Mouse (Mus musculus): ENCODE data around the gene Tcp11.
A peak's percentile ranks its signal among the peaks of the same experiment; 100 is the strongest.

Gene Tcp11

GRCm38 (mm10) chr17:28084964-28085363 lies 4.5 kb upstream of the Tcp11 start:
- DNase-seq (ENCODE audit: extremely low spot score, low read depth, low spot score) = peak; percentile 85

GRCm38 (mm10) chr17:28084395-28084905 lies 4.0 kb upstream of the Tcp11 start:
- DNase-seq (ENCODE audit: extremely low spot score, low read depth, low spot score) = no peak

- no peak for DNase-seq (ENCODE audit: extremely low spot score, low read depth, low spot score)
Observed at GRCm38 (mm10) chr17:28082863-28083262, 2.4 kb upstream of the Tcp11 start.

GRCm38 (mm10) chr17:28081856-28082255 lies 1.4 kb upstream of the Tcp11 start:
- no peak for DNase-seq (ENCODE audit: extremely low spot score, low read depth, low spot score)

GRCm38 (mm10) chr17:28081385-28081784 lies 946 bp upstream of the Tcp11 start:
- no peak for DNase-seq (ENCODE audit: extremely low spot score, low read depth, low spot score)

GRCm38 (mm10) chr17:28080817-28081165 lies 352 bp upstream of the Tcp11 start:
- DNase-seq (ENCODE audit: extremely low spot score, low read depth, low spot score) = no peak

GRCm38 (mm10) chr17:28079618-28080017 lies 821 bp downstream of the Tcp11 start:
- DNase-seq (ENCODE audit: extremely low spot score, low read depth, low spot score) = peak; percentile 86

- no peak for DNase-seq (ENCODE audit: extremely low spot score, low read depth, low spot score)
Observed at GRCm38 (mm10) chr17:28078028-28078427, 2.4 kb downstream of the Tcp11 start.

GRCm38 (mm10) chr17:28074486-28074885 lies 6.0 kb downstream of the Tcp11 start:
- DNase-seq (ENCODE audit: extremely low spot score, low read depth, low spot score) = no peak

GRCm38 (mm10) chr17:28072730-28073129 lies 7.7 kb downstream of the Tcp11 start:
- DNase-seq (ENCODE audit: extremely low spot score, low read depth, low spot score) = no peak

- DNase-seq (ENCODE audit: extremely low spot score, low read depth, low spot score) = no peak
Observed at GRCm38 (mm10) chr17:28070256-28070655, 10.2 kb downstream of the Tcp11 start.

- DNase-seq (ENCODE audit: extremely low spot score, low read depth, low spot score) = no peak
Observed at GRCm38 (mm10) chr17:28069446-28069845, 11.0 kb downstream of the Tcp11 start.

GRCm38 (mm10) chr17:28067303-28067702 lies 13.1 kb downstream of the Tcp11 start:
- DNase-seq (ENCODE audit: extremely low spot score, low read depth, low spot score) = no peak

GRCm38 (mm10) chr17:28063163-28063562 lies 17.3 kb downstream of the Tcp11 start:
- DNase-seq (ENCODE audit: extremely low spot score, low read depth, low spot score) = no peak

GRCm38 (mm10) chr17:28062710-28063109 lies 17.7 kb downstream of the Tcp11 start:
- no peak for DNase-seq (ENCODE audit: extremely low spot score, low read depth, low spot score)

GRCm38 (mm10) chr17:28061472-28061871 lies 19.0 kb downstream of the Tcp11 start:
- DNase-seq (ENCODE audit: extremely low spot score, low read depth, low spot score) = no peak

- DNase-seq (ENCODE audit: extremely low spot score, low read depth, low spot score) = no peak
Observed at GRCm38 (mm10) chr17:28060681-28061080, 19.8 kb downstream of the Tcp11 start.

GRCm38 (mm10) chr17:28058346-28058745 lies 22.1 kb downstream of the Tcp11 start:
- no peak for DNase-seq (ENCODE audit: extremely low spot score, low read depth, low spot score)

GRCm38 (mm10) chr17:28052293-28052863 lies 28.1 kb downstream of the Tcp11 start:
- no peak for DNase-seq (ENCODE audit: extremely low spot score, low read depth, low spot score)

- DNase-seq (ENCODE audit: extremely low spot score, low read depth, low spot score) = no peak
Observed at GRCm38 (mm10) chr17:28050210-28050609, 30.2 kb downstream of the Tcp11 start.

- DNase-seq (ENCODE audit: extremely low spot score, low read depth, low spot score) = no peak
Observed at GRCm38 (mm10) chr17:28048425-28048824, 32.0 kb downstream of the Tcp11 start.

GRCm38 (mm10) chr17:28047520-28047919 lies 32.9 kb downstream of the Tcp11 start:
- no peak for DNase-seq (ENCODE audit: extremely low spot score, low read depth, low spot score)

GRCm38 (mm10) chr17:28047017-28047416 lies 33.4 kb downstream of the Tcp11 start:
- DNase-seq (ENCODE audit: extremely low spot score, low read depth, low spot score) = no peak
